Mouse (Mus musculus) urinary bladder, postnatal 25 days (tissue): Measurements from ENCODE around the gene Spsb1.

Experiments
- DNase-seq: peaks from one replicate; pipeline ENCODE4 v3.0.0; 2022; ENCODE audit warnings: low spot score

Gene Spsb1

DNA sequence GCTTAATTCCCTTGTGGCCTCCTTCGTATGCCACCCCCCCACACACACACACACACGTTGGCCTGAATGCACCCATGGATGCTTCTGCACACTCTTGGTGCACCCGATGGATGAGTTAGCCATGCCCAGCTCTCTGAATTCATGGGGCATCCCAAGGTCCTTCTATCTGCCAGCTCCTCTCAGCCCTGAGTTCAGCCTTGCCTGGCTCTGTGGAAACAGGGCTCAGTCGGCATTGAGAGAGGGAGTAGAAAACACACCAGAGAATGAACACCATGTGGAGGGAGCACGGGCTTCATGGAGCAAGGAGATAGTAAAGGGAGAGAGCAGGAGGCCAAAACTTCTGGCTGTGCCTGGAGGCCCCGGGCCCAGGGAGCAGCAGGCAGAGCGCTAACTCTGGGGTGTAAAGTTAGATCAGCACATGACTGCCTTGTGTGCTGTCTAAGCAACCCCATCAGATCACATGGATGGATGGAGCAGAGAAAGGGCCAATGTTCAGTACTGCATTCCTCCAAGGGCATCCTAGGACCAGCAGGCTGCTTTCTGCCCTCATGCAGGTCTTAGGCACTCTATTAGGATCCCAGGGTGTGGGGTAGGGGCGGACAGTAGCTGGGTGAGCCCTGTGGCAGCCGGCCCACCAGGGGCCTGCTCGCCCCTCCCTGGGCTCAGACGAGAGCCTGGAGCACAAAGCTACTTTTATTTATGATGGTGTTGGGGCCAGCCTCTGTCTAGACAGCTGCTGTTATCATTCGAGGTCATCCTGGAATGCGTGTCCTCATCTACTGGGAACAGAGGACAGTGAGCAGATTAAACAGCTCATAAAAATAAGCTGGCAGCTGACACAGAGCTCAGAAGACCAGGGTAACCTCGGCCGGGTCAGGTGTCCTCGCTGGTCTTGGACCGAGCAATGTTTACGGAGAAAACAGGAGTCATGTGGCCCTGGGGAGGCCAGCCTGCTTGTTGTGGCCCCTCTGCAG is 68.3 kb downstream of the Spsb1 start:
- DNase-seq = no peak

DNA sequence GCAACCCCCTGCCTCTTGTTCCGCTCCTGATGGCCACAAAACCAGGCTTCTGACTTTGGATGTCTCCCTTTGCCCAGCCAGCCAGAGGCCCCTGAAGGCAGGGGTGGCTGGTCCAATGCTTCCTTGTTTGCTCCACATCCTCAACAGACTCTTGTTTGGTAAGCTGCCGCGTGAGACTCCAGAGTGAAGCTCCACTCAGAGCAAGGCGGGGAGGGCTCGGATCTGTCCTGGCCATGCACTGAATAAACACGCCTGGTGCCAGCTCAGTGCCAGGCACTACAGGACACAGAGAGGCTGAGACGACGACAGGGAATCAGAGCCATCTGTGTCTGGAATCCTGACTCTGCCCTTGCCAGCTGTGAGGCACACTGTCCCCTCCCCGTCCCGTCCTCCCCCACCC is 70.9 kb downstream of the Spsb1 start:
- no peak for DNase-seq

DNA sequence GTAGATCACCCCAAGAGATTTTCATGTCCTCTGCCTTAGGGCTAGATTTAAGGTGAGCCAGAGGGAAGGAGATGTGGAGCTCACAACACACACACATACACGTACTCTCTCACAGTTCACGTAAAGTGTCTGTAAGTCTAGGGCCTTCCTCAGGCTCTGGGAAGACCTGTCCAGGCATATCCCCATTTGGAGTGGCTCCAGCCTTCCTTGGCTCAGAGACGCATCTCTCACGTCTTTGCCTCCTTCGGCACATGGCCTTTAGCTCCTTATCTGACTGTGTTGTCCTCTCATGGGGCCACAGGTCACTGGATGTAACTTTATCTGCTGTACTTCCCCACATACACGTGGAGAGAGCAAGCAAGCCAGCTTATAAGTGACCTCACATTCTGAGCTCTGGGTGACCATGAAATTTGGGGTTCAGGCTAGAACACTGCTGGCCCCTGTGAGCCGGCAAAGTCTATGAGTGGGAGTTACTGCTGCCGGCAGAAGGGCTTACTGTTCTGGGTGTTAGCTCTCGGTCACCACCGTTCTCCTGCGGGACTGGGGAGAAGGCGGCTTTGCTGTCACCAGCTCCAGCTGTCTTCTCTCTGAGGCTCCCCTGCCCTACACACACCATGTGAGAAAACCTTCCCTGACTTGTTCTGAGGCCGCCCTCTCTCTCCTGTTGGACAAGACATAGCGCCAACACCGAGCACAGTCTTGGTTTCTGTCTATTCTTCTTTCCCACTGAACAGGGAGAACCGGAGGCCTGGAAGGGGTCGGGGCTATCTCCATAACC is 72.5 kb downstream of the Spsb1 start:
- DNase-seq = no peak

DNA sequence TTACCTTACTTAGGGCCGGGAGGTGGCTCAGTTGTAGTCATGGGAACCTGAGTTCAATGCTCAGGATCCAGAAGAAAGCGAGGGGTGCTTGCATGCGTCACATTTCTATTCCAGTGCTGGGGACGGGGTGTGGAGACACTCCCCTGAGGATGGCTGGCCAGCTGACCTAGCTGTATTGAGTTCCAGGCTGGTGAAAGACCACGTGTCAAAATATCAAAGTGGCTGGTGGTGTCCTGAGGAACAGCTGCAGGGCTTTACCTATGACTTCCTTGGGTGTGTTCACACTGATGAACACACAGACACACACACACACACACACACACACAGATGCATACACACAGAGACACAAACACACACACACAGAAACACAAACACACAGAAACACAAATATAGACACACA is 73.9 kb downstream of the Spsb1 start:
- no peak for DNase-seq

DNA sequence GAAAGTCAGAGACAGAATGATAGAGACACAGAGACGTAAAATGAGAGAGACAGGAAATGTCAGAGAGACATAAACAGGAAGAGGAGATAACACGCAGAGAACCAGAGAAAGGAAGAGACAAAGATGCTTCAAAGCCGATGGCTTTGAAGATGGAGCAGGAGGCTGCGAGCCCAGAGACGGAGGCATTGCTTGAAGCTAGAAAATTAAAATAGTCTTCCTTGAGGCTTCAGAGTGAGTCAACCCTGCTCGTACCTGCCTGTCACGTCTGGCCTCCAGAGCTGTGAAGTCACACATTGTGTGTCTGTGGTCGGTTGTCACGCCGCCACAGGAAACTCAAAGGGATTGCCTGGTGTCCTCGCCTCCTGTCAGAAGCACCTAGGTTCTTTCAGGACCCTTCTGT is 74.9 kb downstream of the Spsb1 start:
- no peak for DNase-seq

DNA sequence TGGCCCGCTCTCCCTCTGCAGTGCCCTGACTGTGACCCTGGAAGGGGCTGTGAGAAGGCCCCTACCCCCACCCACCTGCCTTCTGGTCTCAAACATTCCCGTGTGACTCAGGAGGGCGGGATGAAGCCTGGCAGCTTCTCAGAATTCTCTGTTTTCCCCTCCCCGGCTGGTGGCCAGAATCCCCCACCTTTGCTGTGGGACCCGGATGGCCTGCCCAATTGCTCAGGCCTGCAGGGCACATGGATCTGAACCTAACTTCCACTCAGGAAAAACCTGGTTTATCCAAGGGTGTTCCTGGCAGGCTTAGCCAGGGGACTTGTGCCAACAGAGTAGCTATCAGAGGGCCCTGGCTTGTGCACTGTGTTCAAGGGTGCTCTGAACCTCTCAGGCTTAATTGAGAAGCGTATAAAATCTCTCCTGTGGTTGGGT is 76.8 kb downstream of the Spsb1 start:
- no peak for DNase-seq

DNA sequence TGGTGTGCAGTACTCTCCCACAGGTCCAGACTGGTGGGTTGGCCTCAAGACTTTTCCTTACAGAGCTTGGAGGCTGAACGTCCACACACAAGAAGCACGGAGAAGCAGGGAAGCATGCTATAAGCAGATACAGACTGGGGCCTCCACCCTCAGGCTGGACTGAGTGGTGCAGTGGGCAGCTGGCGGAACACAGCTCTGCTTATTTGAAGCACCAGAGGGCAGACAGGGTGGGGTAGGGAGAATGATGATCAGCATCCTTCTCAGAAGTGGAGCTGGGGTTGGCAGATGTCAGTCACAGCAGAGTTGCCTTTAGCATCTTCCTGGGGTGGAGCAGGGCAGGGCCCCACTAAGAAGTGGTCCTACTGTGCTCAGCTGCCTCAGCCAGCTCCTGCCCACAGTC is 77.6 kb downstream of the Spsb1 start:
- no peak for DNase-seq

DNA sequence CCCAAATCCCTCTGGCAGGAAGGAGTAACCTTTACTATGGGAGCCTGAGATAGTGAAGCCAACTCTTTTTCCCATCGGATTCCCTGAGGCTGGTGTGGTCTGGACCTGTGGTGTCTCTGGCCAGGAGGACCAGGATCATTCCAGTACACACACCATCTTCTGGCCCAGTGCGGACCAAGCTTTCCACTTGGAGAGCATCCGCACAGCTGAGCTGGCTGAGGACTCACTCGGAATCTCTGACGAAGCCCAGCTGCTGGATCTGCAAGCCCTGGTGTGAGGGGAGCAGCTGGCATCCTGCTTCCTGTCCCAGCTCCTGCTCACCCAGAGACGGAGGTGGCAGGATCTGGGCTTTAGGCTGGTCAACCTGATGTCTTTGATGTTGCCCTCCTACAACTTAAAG is 78.1 kb downstream of the Spsb1 start:
- no peak for DNase-seq

DNA sequence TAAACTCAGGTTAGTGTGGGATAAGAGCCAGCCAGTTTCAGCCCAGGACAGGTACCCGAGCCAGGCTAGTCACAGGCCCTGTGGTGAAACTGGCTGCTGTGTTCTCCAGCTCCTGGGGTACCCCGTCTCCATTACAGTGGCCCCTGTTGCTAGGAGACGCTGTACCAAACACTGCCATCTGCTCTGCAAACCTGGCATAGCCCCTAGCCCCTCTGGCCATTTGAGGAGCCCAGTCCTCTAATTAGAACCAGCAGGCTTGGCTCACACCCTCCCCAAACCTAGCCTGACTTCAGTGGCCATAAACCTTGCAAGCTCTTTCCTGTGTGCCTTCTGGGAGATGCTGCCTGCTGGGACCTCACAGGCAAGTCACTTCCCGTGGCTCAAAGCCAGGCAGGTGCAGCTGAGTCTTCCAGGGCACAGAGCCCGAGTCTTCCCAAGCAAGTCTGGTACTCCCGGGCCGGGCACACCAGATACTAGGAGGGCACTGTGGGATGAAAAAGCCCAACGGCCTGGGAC is 78.8 kb downstream of the Spsb1 start:
- no peak for DNase-seq

DNA sequence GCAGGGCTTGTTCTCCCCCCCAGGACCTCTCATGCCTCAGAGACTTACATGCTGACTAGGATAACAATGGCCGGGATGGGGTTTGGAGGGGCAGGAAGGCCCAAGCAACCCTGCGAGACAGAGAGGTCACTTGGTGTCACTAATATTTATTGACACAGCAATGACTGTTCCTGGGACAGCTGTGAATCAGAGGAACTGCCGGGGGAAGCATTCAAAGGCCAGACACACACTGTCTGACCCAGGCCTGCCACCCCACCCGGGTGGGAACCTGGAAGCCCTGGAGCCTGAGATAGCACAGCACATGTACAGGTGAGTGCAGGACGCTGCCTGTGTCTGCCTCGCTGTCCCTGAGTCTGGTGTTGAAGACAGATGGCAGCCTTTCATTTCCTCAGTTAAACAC is 79.5 kb downstream of the Spsb1 start:
- DNase-seq = no peak

DNA sequence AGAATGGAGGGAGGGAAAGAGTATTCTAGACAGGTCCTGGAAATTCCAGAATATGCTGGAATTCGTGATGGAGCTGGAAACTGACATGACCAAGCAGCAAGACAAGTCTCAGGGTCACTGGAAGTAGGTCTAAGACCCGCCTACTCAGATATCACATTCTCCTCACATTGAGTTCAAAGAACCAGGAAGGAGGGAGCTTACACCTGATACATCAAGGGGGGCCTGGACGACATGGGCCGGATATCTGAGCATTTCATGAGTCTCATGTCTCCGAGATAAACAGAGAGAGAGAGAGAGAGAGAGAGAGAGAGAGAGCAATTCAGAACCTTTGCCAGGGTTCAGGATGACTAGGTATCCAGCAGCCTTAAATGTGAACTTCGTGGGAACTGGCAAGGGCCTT is 82.6 kb downstream of the Spsb1 start:
- DNase-seq = no peak

DNA sequence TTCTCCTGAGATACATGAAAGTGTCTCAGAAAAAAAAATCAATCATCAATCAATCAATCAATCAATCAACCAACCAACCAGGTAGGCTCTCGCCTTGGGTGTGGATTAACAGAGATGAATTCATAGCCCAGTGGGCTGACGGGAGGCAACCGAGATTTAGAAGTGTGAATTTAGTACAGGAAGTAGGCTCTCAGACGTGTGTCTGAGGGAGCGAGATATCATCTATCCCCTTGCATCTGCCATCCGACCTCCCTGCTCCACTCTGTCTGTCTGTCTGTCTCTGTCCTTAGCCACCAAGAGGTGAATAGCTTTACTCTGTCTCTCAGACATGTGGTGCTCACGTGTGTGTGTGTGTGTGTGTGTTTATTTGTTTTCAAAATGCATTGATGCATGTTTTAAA is 83.3 kb downstream of the Spsb1 start:
- no peak for DNase-seq

DNA sequence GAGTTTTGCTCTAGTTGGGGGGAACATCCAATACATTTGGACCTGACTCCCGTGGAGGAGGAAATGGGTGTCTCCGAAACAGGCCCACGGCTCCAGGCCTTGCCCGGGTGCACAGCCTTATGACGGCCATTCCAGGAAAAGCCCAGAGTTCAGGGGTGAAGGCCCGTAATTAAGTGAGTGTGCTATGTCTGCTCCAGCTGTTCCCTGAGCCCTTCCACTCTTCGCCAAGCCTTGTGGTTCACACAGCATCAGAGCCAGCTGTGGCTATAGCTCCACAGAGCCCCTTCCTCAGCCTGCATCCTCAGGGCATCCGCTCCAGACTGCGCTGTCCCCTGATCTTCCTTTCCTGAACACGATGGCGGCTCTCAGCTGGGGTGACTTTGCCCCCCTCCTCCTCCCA is 83.8 kb downstream of the Spsb1 start:
- no peak for DNase-seq

DNA sequence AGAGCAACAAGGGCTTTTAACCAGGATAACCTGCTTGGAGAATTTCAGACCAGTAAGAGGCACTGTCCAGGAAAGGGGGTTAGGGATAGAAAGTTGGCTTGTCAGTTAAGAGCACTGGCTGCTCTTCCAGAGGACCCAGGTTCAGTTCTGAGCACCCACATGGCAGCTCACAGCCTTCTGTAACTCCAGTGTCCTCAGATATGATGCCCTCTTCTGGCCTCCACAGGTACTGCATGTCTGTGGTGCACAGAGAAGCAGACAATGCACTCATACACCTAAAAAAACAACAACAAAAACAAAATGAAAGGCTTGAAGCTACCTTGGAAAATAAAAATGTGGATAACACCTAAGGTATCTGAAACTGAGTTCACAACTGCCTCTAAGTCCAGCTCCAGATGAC is 84.4 kb downstream of the Spsb1 start:
- no peak for DNase-seq

DNA sequence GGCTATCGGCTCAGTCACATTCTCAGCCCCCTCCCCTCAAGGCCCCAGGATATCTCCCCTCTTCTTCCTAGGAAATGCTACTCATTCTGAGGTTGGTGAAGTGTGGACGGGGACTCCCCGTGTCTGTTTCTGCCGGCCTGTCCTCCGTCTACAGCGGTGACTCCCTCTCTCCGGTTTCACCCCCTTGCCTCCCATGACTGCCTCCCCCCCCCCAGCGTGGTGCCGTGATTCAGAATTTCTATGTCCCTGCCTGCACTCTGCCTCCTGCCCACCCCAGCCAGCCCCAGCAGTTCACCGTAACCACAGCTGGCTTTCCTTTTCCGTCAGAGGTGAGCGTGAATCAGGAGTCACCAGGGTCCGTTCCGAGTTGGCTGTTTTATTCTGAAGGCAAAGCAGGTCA is 86.1 kb downstream of the Spsb1 start:
- no peak for DNase-seq

DNA sequence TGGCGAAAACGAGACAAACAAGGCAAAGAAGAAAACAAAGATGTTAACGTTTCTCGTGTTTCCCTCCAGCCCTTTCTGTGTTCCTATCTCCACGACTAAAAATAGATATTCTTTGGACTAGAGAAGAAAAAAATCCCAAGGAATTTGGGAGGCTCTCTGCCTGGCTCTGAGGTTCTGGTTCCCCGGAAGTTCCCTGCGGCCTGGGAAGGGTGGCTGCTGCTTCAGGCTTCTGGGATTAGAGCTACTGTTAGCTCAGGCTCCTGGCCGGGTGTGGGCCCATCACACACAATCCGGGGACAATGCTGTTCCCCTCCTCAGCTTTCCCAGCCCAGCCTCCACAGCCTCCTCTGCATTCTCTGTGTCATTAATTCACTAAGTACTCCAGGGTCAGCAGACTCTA is 86.8 kb downstream of the Spsb1 start:
- DNase-seq = no peak

DNA sequence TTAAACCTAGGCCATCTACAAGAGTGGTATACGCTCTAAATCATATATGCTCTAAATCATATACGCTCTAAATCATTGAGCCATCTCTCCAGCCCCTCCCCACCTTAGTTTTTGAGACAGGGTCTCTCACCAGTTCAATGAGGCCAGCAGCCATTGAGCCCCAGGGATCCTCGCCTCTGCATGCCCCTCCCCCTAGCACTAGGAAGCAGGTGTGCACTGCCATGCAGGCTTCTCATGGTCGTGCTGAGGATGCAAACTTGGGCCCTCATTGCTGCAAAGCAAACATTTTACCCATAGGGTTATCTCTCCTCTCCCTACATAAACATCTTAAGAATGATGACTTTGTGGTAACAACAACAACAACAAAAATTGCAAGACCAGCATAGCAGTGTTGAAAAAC is 87.5 kb downstream of the Spsb1 start:
- no peak for DNase-seq

DNA sequence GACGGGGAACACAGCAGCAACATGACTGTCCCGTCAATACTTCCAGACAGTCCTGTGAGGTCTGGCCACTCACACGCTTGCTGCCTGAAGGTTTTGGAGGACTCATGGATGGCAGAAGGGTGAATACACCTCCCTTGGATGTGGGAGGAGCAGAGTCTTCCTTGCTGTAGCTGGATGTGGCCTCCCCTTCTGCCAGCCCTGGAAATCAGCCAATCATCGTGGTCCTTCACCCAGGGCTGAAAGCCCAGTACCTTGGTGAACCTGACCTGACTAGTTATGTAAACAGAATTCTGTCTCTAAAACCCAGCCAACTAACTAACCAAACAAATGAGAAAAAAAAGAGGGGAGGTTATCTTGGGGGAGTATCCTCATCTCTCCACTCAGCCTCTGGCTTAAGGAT is 90.4 kb downstream of the Spsb1 start:
- DNase-seq = no peak

DNA sequence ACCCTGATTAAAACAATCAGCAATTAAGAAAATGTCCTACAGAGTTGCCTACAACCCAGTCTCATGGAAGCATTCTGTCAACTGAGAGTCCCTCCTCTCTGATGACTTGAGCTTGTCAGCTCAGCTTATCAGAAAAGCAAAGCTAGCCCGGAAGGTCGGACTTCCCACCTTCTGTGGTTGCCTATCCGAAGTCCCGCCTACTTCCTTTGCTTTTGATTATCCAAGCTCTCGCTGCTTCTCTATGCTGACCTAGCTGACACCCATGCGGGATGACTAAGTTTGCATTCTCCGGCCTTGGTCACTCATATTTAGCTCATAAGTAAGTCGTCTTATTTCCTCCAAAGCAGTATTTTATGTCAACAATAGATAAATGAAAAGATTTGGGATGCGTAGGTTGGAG is 91.3 kb downstream of the Spsb1 start:
- no peak for DNase-seq

DNA sequence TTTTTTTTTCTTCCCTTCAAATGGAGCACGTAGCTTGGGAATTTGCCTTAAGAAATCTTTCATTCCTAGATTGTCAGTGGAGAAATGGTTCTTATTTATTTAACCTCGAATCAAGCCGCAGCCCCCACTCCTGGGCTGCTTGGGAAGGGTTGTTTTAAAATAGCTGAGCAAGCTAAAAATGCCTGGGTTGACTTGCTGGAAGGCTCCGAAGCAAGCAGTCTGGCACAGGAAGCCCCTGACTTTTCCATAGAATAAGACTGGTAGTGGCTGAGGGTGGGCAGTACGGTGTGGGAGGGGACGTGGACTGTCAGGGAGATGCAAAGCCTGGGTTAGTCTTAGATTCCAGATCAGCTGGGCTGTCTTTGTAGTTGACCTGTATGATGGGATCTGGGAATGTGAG is 94.5 kb downstream of the Spsb1 start:
- no peak for DNase-seq

DNA sequence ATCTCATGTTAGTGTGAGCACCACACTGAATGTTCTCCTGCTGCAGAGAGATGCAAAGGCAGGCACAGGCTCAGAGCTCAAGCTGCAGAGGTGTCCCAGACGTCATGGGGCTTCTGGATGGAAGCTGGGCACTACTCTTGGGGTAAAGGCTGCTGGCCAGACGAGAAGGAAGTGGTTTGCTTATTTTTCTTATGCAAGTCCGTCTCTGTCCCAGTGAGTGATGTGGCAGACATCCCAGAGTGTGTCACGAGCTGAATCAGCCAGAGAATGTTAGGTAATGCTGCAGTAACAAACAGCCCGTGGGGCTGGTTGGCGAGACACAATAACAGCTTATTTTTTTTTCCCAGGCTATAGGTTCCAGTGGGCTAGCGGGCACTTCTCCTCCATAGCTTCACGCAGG is 96.3 kb downstream of the Spsb1 start:
- DNase-seq = no peak

DNA sequence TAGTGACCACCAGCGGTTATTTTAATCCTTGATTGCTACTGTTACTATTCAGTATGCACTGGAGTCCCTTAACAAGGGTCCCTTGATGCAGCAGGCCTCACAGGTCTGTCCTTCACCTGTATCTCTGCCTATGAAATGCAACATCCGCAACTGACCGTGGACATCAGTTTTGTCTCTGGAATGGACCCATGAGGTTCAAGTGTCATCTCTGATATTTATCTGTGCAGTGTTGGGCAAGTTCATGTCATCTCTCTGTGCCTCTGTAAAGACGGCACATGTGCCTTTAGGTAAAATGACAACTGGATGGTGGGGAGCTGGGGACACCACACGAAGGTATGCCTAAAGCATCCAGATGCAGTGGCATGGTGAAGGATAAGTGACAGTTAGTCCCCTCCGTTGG is 96.7 kb downstream of the Spsb1 start:
- no peak for DNase-seq

DNA sequence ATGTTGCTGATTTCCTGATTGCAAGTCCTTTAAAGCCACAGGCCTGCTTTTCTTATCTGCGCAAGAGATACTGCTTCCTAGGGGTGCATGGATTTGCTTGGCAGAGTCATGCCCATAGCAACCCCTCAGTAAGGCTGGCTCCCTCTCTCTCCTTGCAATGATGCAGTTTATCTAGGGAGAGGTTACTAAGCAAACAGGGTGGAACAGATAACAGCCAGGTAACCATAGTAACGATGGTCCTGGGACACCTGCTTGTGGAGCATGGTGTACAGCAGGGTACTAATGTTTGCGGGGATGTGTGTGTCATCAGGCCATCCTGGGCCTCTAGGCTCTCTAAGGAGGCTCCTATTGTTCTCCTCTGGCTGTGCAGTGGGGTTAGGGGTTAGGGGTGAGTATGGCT is 97.2 kb downstream of the Spsb1 start:
- DNase-seq = no peak
